ENCODE assay signal across 8 mouse cellular contexts in genomic region chr8:122273152-122273551, GRCm38 (mm10). TPM values are rescaled to one million over a fixed set of nuclear protein-coding genes. Genes with fewer than 3 reads are reported as not detected.
DNase-seq lines count a peak whose midpoint lies in the region; ATAC-seq and TF ChIP-seq lines count a peak whose summit lies in the region.

No protein-coding gene starts in this region.

- H3K36me3 ChIP-seq in embryonic facial prominence, embryonic 10.5 days (replicated peaks), result no peaks in the 10 kb centered on the region
- H3K36me3 ChIP-seq in liver, embryonic 14.5 days (replicated peaks; ENCODE audit: control insufficient read depth, insufficient read depth, low read depth), result no peaks in the 10 kb centered on the region
- H3K36me3 ChIP-seq in neural tube, embryonic 11.5 days (ENCODE audit: control insufficient read depth, insufficient read depth, low read length), result no peaks in the 10 kb centered on the region
- H3K36me3 ChIP-seq in stomach, embryonic 16.5 days (ENCODE audit: control insufficient read depth, insufficient read depth, low read length), result no peaks in the 10 kb centered on the region

- TF ChIP-seq CTCF in liver, embryonic 14.5 days (IDR thresholded peaks at IDR 0.05; ENCODE audit: low read depth), result peak; percentile 100

- H3K9ac ChIP-seq in liver, embryonic 14.5 days (replicated peaks), result no peak overlapping the region
- no peak overlapping the region for H3K9ac ChIP-seq in neural tube, embryonic 11.5 days (ENCODE audit: low read length)
- 0 out of 2 replicates have a peak overlapping the region, but pooled peaks have one; percentile 0 for H3K9ac ChIP-seq in stomach, embryonic 16.5 days (ENCODE audit: low read length)

- DNase-seq in B cell, adult 2 months, result peak; percentile 93
- peak; percentile 68 for DNase-seq in adrenal gland, adult 8-10 months
- DNase-seq in embryonic facial prominence, embryonic 10.5 days (ENCODE audit: low spot score), result peak; percentile 90
- DNase-seq in heart, adult 8-10 months (ENCODE audit: low spot score), result peak; percentile 75
- DNase-seq in kidney, adult 8-10 months, result peak; percentile 54 to 72
- DNase-seq in liver, embryonic 14.5 days (ENCODE audit: low read depth in 3 of 3, low spot score in 3 of 3), result peak; percentile 70 to 76 (median 76)
- peak; percentile 84 for DNase-seq in neural tube, embryonic 11.5 days (ENCODE audit: low spot score)

- H3K27me3 ChIP-seq in embryonic facial prominence, embryonic 10.5 days (replicated peaks; ENCODE audit: low read depth, poor library complexity, severe bottlenecking), result peaks cover 89% of the 10 kb centered on the region
- no peaks in the 10 kb centered on the region for H3K27me3 ChIP-seq in liver, embryonic 14.5 days (ENCODE audit: control insufficient read depth, insufficient read depth, low read length)
- 0 out of 2 replicates have a peak, but pooled peaks cover 8% of the 10 kb centered on the region for H3K27me3 ChIP-seq in neural tube, embryonic 11.5 days (ENCODE audit: control insufficient read depth, insufficient read depth, low read length)
- H3K27me3 ChIP-seq in stomach, embryonic 16.5 days (ENCODE audit: control insufficient read depth, insufficient read depth, low read length), result no peaks in the 10 kb centered on the region; the same call in 1 of the 2 replicates

- TF ChIP-seq EP300 in liver, embryonic 14.5 days (IDR thresholded peaks at IDR 0.05; ENCODE audit: low read depth), result 0 out of 2 replicates have a peak, but pooled peaks have one; percentile 14

- peak; percentile 67 for ATAC-seq in liver, embryonic 14.5 days (ENCODE audit: insufficient read depth)
- ATAC-seq in neural tube, embryonic 11.5 days (ENCODE audit: insufficient read depth, low FRiP score, low TSS enrichment), result peak; percentile 48; the same call in 1 of the 2 replicates
- ATAC-seq in stomach, embryonic 16.5 days (ENCODE audit: insufficient read depth, low FRiP score), result peak; percentile 65; the same call in 1 of the 2 replicates

- WGBS in embryonic facial prominence, embryonic 10.5 days, result 7% methylated on average over 5 of the region's 5 CpGs
- WGBS in liver, embryonic 14.5 days (ENCODE audit: insufficient replicate concordance), result 4% methylated on average over 5 of the region's 5 CpGs
- 10% methylated on average over 5 of the region's 5 CpGs for WGBS in neural tube, embryonic 11.5 days
- 5% methylated on average over 5 of the region's 5 CpGs for WGBS in stomach, embryonic 16.5 days

- H3K4me1 ChIP-seq in embryonic facial prominence, embryonic 10.5 days, result peaks cover 56% of the 10 kb centered on the region
- H3K4me1 ChIP-seq in liver, embryonic 14.5 days (replicated peaks; ENCODE audit: control insufficient read depth in 2 of 2, insufficient read depth in 2 of 2, low read length in 1 of 2), result peaks cover 46 to 54% of the 10 kb centered on the region in 2 experiments
- H3K4me1 ChIP-seq in neural tube, embryonic 11.5 days (ENCODE audit: control insufficient read depth, insufficient read depth, low read length), result peaks cover 7% of the 10 kb centered on the region; the same call in 1 of the 2 replicates
- H3K4me1 ChIP-seq in stomach, embryonic 16.5 days (ENCODE audit: control insufficient read depth, insufficient read depth, low read length), result peaks cover 14% of the 10 kb centered on the region

- no peaks in the 10 kb centered on the region for H3K9me3 ChIP-seq in embryonic facial prominence, embryonic 10.5 days
- H3K9me3 ChIP-seq in liver, embryonic 14.5 days (ENCODE audit: control insufficient read depth, low read length), result no peaks in the 10 kb centered on the region
- H3K9me3 ChIP-seq in neural tube, embryonic 11.5 days (ENCODE audit: control insufficient read depth, low read length), result no peaks in the 10 kb centered on the region
- no peaks in the 10 kb centered on the region for H3K9me3 ChIP-seq in stomach, embryonic 16.5 days (replicated peaks; ENCODE audit: control insufficient read depth, low read length)

- no peak overlapping the region for H3K4me3 ChIP-seq in embryonic facial prominence, embryonic 10.5 days
- no peak overlapping the region for H3K4me3 ChIP-seq in liver, embryonic 14.5 days (ENCODE audit: insufficient read depth in 1 of 2, low read depth in 2 of 2, low read length in 2 of 2)
- no peak overlapping the region for H3K4me3 ChIP-seq in neural tube, embryonic 11.5 days (ENCODE audit: low read depth, low read length)
- H3K4me3 ChIP-seq in stomach, embryonic 16.5 days (replicated peaks; ENCODE audit: low read length), result no peak overlapping the region

- H3K4me2 ChIP-seq in liver, embryonic 14.5 days (ENCODE audit: low read depth), result no peak overlapping the region
- no peak overlapping the region for H3K4me2 ChIP-seq in neural tube, embryonic 11.5 days (ENCODE audit: low read depth)
- no peak overlapping the region for H3K4me2 ChIP-seq in stomach, embryonic 16.5 days (ENCODE audit: low read depth, low read length)

- no peak overlapping the region for H3K27ac ChIP-seq in embryonic facial prominence, embryonic 10.5 days (replicated peaks)
- H3K27ac ChIP-seq in liver, embryonic 14.5 days, result no peak overlapping the region
- H3K27ac ChIP-seq in neural tube, embryonic 11.5 days (ENCODE audit: low read depth, low read length), result no peak overlapping the region
- H3K27ac ChIP-seq in stomach, embryonic 16.5 days (ENCODE audit: low read length), result no peak overlapping the region

RNA-seq across cellular contexts. Expression of gene Zfpm1, which starts 8.8 kb away (rescaled TPM):
- total RNA-seq in adrenal gland, adult 8-10 months (2022), result 10 to 100 TPM; 17.3 to 35.3 (median 28.0) TPM
- polyA plus RNA-seq in embryonic facial prominence, embryonic 10.5 days (2016; fragmentation: Nextera tagmentation; extraction: Ambion mirVana), result 1.5 and 2.0 TPM in 2 replicates
- total RNA-seq in heart, adult 8-10 months (2022), result 10 to 100 TPM; 18.1 to 23.2 (median 21.3) TPM
- 69.6 and 80.3 TPM in 2 replicates for polyA plus RNA-seq in liver, embryonic 14.5 days (2012; rRNA removed)
- polyA plus RNA-seq in liver, embryonic 14.5 days (2014; fragmentation: Nextera tagmentation; extraction: Ambion mirVana), result 13.3 and 16.2 TPM in 2 replicates
- 1.2 and 1.5 TPM in 2 replicates for polyA plus RNA-seq in neural tube, embryonic 11.5 days (2014; fragmentation: Nextera tagmentation; extraction: Ambion mirVana)
- polyA plus RNA-seq in stomach, embryonic 16.5 days (2015; fragmentation: Nextera tagmentation; extraction: Ambion mirVana), result 2.0 and 2.1 TPM in 2 replicates
